Mouse (Mus musculus): ENCODE results near the gene Cacna2d2.

The Cacna2d2 gene

GRCm38 (mm10) chr9:107500708-107501286, 101.4 kb downstream of the Cacna2d2 start:
- no peak for DNase-seq (ENCODE audit: low spot score in 2 of 2)

GRCm38 (mm10) chr9:107502131-107502846, 102.9 kb downstream of the Cacna2d2 start:
- no peak for DNase-seq (ENCODE audit: low spot score in 2 of 2)

GRCm38 (mm10) chr9:107504662-107505537, 105.5 kb downstream of the Cacna2d2 start:
- DNase-seq (ENCODE audit: low spot score in 2 of 2) = no peak

- DNase-seq (ENCODE audit: low spot score in 2 of 2) = no peak
Observed at GRCm38 (mm10) chr9:107508266-107508665, 108.9 kb downstream of the Cacna2d2 start.

- DNase-seq (ENCODE audit: low spot score in 2 of 2) = no peak
Observed at GRCm38 (mm10) chr9:107510384-107511100, 111.1 kb downstream of the Cacna2d2 start.

GRCm38 (mm10) chr9:107511436-107511835, 112.0 kb downstream of the Cacna2d2 start:
- no peak for DNase-seq (ENCODE audit: low spot score in 2 of 2)

- no peak for DNase-seq (ENCODE audit: low spot score in 2 of 2)
Observed at GRCm38 (mm10) chr9:107512326-107512725, 112.9 kb downstream of the Cacna2d2 start.

GRCm38 (mm10) chr9:107514303-107514955, 115.0 kb downstream of the Cacna2d2 start:
- peak; percentile 72 to 87 for DNase-seq (ENCODE audit: low spot score in 2 of 2)

GRCm38 (mm10) chr9:107520331-107520730, 120.9 kb downstream of the Cacna2d2 start:
- no peak for DNase-seq (ENCODE audit: low spot score in 2 of 2)

- DNase-seq (ENCODE audit: low spot score in 2 of 2) = peak in 1 of 2 experiments; percentile 51
Observed at GRCm38 (mm10) chr9:107521190-107521589, 121.8 kb downstream of the Cacna2d2 start.

- no peak for DNase-seq (ENCODE audit: low spot score in 2 of 2)
Observed at GRCm38 (mm10) chr9:107521711-107522399, 122.4 kb downstream of the Cacna2d2 start.

- no peak for DNase-seq (ENCODE audit: low spot score in 2 of 2)
Observed at GRCm38 (mm10) chr9:107522400-107522711, 122.9 kb downstream of the Cacna2d2 start.

- peak; percentile 82 to 90 for DNase-seq (ENCODE audit: low spot score in 2 of 2)
Observed at GRCm38 (mm10) chr9:107526198-107527026, 127.0 kb downstream of the Cacna2d2 start.

GRCm38 (mm10) chr9:107533791-107534407, 134.5 kb downstream of the Cacna2d2 start, which contains the start of gene Tmem115:
Gene Tmem115 (plus strand): TSS chr9:107533945.
- peak; percentile 89 to 93 for DNase-seq (ENCODE audit: low spot score in 2 of 2)

GRCm38 (mm10) chr9:107534408-107535202, 135.2 kb downstream of the Cacna2d2 start:
- no peak for DNase-seq (ENCODE audit: low spot score in 2 of 2)

- DNase-seq (ENCODE audit: low spot score in 2 of 2) = no peak
Observed at GRCm38 (mm10) chr9:107538231-107538630, 138.8 kb downstream of the Cacna2d2 start.

- DNase-seq (ENCODE audit: low spot score in 2 of 2) = no peak
Observed at GRCm38 (mm10) chr9:107538711-107539110, 139.3 kb downstream of the Cacna2d2 start.

GRCm38 (mm10) chr9:107539940-107540339, 140.5 kb downstream of the Cacna2d2 start:
- DNase-seq (ENCODE audit: low spot score in 2 of 2) = no peak

Measured in urinary bladder, postnatal 4 days (tissue).